Mouse (Mus musculus): ENCODE measurements around the gene Chga.

DNA sequence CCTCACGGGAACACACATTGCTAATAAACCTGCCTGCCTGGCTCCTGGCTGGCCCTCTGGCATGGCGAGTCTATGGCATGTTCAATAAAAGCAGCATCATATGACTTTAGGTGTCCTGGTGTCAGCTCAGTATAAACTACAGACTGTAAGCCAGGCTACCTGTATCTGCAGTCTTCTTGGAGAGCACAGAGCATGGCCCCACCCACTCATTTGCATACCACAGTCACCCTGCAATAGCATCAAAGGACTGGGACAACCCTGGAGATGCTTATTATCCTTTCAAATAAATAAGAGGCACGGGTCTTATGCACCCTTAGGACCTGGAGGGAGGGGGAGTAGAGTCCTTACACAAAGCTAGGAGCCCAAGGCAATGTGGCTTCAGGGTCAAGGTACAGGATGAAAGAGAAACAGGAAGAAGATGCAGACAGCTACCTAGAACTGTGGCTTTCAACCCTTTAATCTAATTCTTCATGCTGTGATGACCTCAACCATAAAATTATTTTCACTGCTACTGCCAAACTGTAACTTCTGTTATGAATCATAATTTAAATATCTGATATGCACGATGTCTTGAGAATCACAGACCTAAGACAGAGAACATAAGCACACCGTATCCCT, 26.9 kb downstream of the Chga start:
- TF ChIP-seq CTCF (IDR thresholded peaks at IDR 0.05; ENCODE audit: borderline replicate concordance, extremely low read depth, insufficient read depth, insufficient read length) (no peak), POLR2A (IDR thresholded peaks at IDR 0.05; ENCODE audit: borderline replicate concordance, extremely low read depth, insufficient read depth, insufficient read length, poor library complexity, severe bottlenecking) (no peak)
